Mouse (Mus musculus) cerebellum, adult 2 months (tissue): ENCODE data around the gene Sarm1.

ENCODE experiments used
- CTCF ChIP-seq: fragments of 200-500 bp; IDR thresholded peaks from 2 replicates; pipeline ENCODE4 v1.5.1; 2011; ENCODE audit warnings: low read depth, mild to moderate bottlenecking, control low read depth, low read length, moderate library complexity, borderline replicate concordance; ENCODE audit not compliant: insufficient read depth
- POLR2A ChIP-seq: fragments of 200-500 bp; IDR thresholded peaks from 2 replicates; pipeline ENCODE4 v1.6.1; 2011; ENCODE audit warnings: low read length, control low read depth, borderline replicate concordance; ENCODE audit not compliant: insufficient read depth

DNA sequence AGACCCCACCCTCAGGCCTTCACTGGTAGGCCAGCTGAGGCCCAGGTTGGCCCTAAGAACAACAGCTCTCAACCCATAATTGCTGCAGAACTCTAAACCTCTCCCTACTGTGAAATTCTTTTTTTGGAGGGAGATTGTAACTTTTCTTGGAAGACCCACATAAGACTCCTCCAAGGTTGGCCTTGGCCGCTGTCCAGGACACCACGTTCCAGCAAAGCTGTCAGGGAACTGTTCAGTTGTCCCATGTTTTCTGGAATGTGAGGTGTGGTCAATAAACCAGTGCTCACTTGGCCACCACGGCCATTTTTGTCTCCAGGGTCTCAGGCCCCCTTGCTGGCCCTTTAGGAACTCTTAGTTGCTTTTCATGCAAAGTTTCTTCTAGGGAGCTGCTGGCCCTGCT lies 24.3 kb upstream of the Sarm1 start:
- TF ChIP-seq CTCF (no peak), POLR2A (no peak)
